Mouse (Mus musculus): ENCODE data around the gene Spns3.

GRCm38 (mm10) chr11:72556953-72557352 lies 6.6 kb upstream of the Spns3 start:
- TF ChIP-seq CTCF (IDR thresholded peaks at IDR 0.05; ENCODE audit: control insufficient read depth, insufficient read depth, insufficient read length) (no peak), USF1 (IDR thresholded peaks at IDR 0.05; ENCODE audit: low read depth) (no peak)
